Mouse (Mus musculus) embryo, embryonic 11 days (tissue): Measurements from ENCODE around the gene Opn3.

ENCODE experiments used
- DNase-seq: peaks from one replicate; pipeline ENCODE4 v3.0.0-alpha.2; 2015

Gene Opn3

GRCm38 (mm10) chr1:175648615-175649014 is 44.0 kb downstream of the Opn3 start:
- DNase-seq = no peak

DNA sequence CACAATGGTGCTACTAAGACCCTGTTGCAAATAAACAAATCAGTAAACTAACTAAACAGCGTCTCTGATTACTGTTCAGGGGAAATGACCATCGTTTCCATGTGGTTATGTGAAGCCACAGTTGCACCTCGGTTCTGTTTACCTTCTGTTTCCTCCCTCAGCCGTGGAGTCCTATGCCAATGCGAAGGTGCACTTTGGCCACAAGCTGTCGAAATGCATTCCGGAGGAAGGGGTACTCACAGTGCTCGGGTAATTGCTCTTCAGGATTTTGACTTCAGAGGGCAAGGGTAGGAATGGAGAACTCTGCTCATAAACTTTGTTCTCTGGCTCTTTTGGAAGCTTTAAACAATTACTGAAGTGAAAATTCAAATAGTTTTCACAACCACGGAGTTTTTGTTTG is 45.6 kb downstream of the Opn3 start:
- no peak for DNase-seq

GRCm38 (mm10) chr1:175643496-175644265 is 48.9 kb downstream of the Opn3 start:
- DNase-seq = no peak

DNA sequence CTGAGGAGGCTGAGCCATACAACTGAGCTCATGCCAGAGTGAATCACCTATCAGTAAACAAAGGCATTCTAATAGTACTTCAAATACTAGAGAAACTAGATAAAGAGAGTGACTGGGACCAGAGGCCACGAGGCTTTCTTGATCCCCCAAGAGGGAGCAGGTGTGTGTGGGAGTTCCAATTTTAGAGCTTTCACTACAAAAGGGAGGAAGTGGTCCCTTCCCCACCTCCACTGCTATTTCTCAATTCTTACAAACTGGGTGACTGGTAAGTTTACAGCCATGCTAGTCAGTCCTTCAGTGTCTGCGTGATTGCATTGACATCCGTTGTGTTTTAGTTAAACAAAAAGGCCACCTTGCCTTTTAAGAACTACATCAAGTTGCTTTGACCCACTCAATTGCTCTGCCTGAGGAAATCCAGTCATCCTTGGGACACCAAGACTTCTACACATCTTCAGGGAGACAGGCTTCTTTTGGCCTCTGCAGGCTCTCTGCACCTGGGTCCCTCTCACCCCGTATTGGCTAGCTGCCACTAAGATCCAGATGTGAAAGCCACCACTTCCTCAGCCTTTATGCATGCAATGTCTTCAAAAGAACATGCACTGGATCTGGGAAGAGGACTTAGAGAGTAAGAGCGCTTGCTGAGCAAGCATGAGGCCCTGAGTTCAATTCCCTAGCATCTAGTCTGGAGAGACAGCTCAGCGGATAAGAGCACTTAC is 52.0 kb downstream of the Opn3 start:
- no peak for DNase-seq

DNA sequence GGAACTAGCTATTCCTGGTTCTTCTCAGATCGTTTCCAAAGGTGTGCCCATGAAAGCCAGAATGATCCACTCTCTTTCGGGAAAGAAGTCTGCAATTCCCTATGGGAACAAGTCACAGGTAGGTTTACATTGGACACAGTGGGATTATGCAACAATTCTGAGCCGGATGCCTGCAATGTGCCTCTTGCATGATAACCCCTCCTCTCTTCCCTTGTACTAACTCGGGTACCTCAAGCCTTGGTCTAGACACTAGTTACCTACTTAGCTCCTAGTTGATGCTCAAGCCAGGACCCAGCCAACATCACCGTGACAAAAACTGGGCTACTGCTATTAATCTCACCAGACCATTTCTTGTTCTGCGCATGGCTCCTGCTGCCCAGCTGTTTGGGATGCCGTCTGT is 53.5 kb downstream of the Opn3 start:
- no peak for DNase-seq

GRCm38 (mm10) chr1:175637677-175638076 is 54.9 kb downstream of the Opn3 start:
- DNase-seq = no peak

DNA sequence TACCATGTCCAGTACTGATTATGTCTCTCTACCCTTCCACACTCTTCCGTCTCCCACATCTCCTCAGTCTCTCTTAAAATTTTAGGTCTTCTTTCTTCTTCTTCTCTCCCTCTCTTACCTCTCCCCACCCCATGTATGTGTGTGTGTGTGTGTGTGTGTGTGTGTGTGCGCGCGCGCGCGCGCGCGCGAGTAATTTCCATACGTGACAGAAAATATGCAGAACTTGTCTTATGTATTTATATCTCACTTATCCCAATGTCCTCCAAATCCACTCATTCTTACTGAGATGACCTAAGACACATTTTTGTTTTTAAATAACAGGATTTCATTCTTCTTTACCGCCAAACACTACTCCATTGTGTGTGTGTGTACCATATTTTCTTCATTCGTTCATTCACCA is 60.1 kb downstream of the Opn3 start:
- DNase-seq = no peak

DNA sequence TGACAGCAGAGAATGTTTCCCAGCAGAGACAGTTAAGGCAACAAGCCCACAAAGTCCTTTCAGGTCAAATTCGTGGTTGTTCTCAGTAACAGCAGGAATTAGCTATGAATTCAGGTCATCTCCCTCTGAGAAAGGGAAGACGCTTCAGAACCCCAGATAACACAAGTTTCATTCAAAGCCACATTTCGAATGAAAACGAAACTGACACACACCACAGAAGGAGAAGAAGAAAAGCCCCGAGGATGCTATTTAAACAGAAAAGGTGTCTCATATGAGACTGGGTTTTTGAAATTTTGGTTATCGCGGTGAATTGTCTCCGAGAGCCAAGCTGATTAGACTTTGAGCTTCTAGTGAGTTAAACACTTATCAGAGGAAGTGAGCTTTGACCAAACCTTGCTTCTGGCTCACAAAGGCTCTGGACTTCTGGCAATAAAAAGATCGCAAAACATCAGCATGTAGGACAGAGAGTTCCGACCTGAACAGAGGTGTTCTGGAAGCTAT is 60.8 kb downstream of the Opn3 start:
- no peak for DNase-seq

GRCm38 (mm10) chr1:175631080-175631479 is 61.5 kb downstream of the Opn3 start:
- no peak for DNase-seq

DNA sequence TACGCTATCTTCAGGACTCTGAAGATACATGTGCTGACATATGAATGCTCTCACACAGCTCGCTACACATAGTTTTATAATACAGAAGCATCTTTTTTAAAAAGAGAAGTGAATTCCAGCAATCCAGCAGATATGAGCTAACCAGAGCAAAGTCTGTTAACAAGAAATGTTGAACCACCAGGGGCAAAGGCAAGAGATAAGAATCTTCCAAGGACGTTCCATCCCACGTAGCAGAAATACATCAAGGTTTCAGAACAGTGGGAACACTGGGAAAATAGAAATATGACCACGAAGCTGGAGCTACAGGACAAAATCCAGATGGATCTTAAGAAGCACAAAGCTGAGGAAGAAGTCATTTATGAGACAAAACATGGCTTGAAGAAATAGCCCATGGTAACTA is 62.2 kb downstream of the Opn3 start:
- no peak for DNase-seq

- no peak for DNase-seq
Observed at GRCm38 (mm10) chr1:175629248-175629647, 63.3 kb downstream of the Opn3 start.

GRCm38 (mm10) chr1:175625990-175626692 is 66.4 kb downstream of the Opn3 start:
- DNase-seq = peak; percentile 58

GRCm38 (mm10) chr1:175625257-175625879 is 67.2 kb downstream of the Opn3 start, which contains the start of gene Fh1:
Fh1 (minus strand) TSS chr1:175625635.
- peak; percentile 95 for DNase-seq

- no peak for DNase-seq
Observed at GRCm38 (mm10) chr1:175623656-175624055, 68.9 kb downstream of the Opn3 start.

DNA sequence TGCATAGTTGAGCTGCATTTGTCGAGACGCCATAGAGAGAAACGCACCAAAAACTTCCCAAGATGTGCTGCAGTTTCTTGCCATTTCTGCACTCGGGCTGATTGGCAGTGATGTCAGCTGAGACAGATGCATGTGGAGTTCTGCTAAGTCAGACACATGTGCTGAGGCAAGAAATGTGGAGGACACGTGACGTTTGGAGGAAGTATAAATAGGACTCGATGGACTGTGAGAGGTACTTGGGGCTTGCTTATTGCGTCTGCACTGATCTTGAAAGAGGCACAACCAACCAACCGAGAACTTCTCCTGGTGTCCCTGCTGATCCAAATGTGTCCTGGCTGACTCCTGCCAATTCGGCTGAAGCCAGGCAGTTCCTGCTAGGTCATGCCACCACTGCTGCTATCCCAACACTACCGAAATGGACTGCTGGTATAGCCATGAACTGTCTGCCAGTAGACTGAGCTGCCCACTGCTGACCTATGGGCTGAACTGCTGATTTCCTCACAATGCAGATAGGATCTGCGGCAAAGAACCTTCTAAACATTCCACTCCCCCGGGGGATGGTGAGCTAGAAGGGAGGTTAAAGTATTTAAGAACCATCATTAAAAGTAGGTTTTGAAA is 72.7 kb downstream of the Opn3 start, which contains the start of gene Kmo:
Kmo (plus strand) TSS at position 568 of the 618 bp plus-strand sequence.
- no peak for DNase-seq

DNA sequence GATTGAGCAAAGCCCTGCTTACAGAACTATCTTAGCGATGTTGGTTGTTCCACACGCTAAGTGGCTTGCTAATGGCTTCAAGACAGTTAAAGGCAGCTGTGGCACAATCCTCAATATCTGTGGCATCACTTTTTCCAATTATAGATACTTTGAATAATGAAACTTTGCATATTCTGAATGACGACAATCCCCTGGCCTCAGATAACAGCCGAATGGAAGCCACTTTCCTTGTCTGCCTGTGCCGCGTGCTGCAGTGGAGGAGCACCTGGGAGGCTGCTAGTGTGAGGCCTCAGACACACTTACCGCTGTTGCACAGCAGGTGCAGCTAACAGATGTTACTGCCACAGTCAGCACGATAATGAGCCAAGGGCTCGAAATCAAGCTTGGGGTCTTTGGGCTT is 77.6 kb downstream of the Opn3 start:
- no peak for DNase-seq
